14 mouse cellular contexts compared by ENCODE assay signal in genomic region chr2:124403981-124404380, GRCm38 (mm10).
A peak's percentile ranks its signal among the peaks of the same experiment; 100 is the strongest.
DNase-seq lines count a peak whose midpoint lies in the region; ATAC-seq and TF ChIP-seq lines count a peak whose summit lies in the region.
"Had no signal": no experiment of that assay in that cellular context is flagged by ENCODE, and none has a peak within 500 bp of the region (broad histone marks: within the 10 kb centered on the region; RNA-seq: fewer than 3 reads in every experiment).

No protein-coding gene starts in this region.

- no peaks in the 10 kb centered on the region for H3K9me3 ChIP-seq in heart, embryonic 10.5 days
- H3K9me3 ChIP-seq in limb, embryonic 14.5 days (ENCODE audit: control insufficient read depth, low read length), result no peaks in the 10 kb centered on the region
- H3K9me3 ChIP-seq in limb, embryonic 10.5 days (replicated peaks), result no peaks in the 10 kb centered on the region
- no peaks in the 10 kb centered on the region for H3K9me3 ChIP-seq in embryonic facial prominence, embryonic 14.5 days (ENCODE audit: control insufficient read depth, low read length)
- H3K9me3 ChIP-seq in liver, embryonic 11.5 days (ENCODE audit: control insufficient read depth, low read length), result no peaks in the 10 kb centered on the region
- H3K9me3 ChIP-seq: limb, embryonic 12.5 days; midbrain, embryonic 12.5 days; neural tube, embryonic 12.5 days had no signal

- peak overlapping the region; percentile 52; the same call in 1 of the 2 replicates for H3K27ac ChIP-seq in heart, embryonic 10.5 days
- H3K27ac ChIP-seq in limb, embryonic 14.5 days (replicated peaks; ENCODE audit: low read depth, low read length), result no peak overlapping the region
- H3K27ac ChIP-seq in limb, embryonic 10.5 days, result no peak overlapping the region
- no peak overlapping the region for H3K27ac ChIP-seq in embryonic facial prominence, embryonic 14.5 days (replicated peaks; ENCODE audit: low read depth, low read length)
- no peak overlapping the region for H3K27ac ChIP-seq in liver, embryonic 11.5 days (ENCODE audit: low read depth, low read length)
- H3K27ac ChIP-seq: limb, embryonic 12.5 days; midbrain, embryonic 12.5 days; neural tube, embryonic 12.5 days had no signal

- 48% methylated on average over 6 of the region's 6 CpGs for WGBS in heart, embryonic 10.5 days
- 30% methylated on average over 6 of the region's 6 CpGs for WGBS in limb, embryonic 14.5 days
- 73% methylated on average over 6 of the region's 6 CpGs for WGBS in limb, embryonic 10.5 days
- WGBS in embryonic facial prominence, embryonic 14.5 days, result 24% methylated on average over 6 of the region's 6 CpGs
- 73% methylated on average over 6 of the region's 6 CpGs for WGBS in liver, embryonic 11.5 days

- no peak overlapping the region for H3K4me2 ChIP-seq in limb, embryonic 14.5 days (replicated peaks; ENCODE audit: low read depth, low read length, severe bottlenecking)
- no peak overlapping the region for H3K4me2 ChIP-seq in embryonic facial prominence, embryonic 14.5 days (ENCODE audit: low read depth, low read length)
- no peak overlapping the region for H3K4me2 ChIP-seq in liver, embryonic 11.5 days
- H3K4me2 ChIP-seq: limb, embryonic 12.5 days; midbrain, embryonic 12.5 days; neural tube, embryonic 12.5 days had no signal

- peaks cover 18% of the 10 kb centered on the region for H3K4me1 ChIP-seq in heart, embryonic 10.5 days
- peaks cover 4% of the 10 kb centered on the region; the same call in 1 of the 2 replicates for H3K4me1 ChIP-seq in limb, embryonic 14.5 days (ENCODE audit: control insufficient read depth, insufficient read depth, low read length)
- H3K4me1 ChIP-seq in limb, embryonic 10.5 days, result peaks cover 8% of the 10 kb centered on the region
- H3K4me1 ChIP-seq in embryonic facial prominence, embryonic 14.5 days (ENCODE audit: control insufficient read depth, insufficient read depth, low read length), result peaks cover 17% of the 10 kb centered on the region
- H3K4me1 ChIP-seq in liver, embryonic 11.5 days (replicated peaks; ENCODE audit: control insufficient read depth, insufficient read depth, low read length), result no peaks in the 10 kb centered on the region

- no peak overlapping the region for H3K9ac ChIP-seq in limb, embryonic 14.5 days (ENCODE audit: low read depth, low read length, severe bottlenecking)
- no peak overlapping the region for H3K9ac ChIP-seq in embryonic facial prominence, embryonic 14.5 days (ENCODE audit: low read depth, low read length)
- no peak overlapping the region for H3K9ac ChIP-seq in liver, embryonic 11.5 days (ENCODE audit: low read depth, low read length)
- H3K9ac ChIP-seq: limb, embryonic 12.5 days; midbrain, embryonic 12.5 days; neural tube, embryonic 12.5 days had no signal

- TF ChIP-seq POLR2A in limb, embryonic 14.5 days (IDR thresholded peaks at IDR 0.05; ENCODE audit: borderline replicate concordance, extremely low read depth, insufficient read depth, insufficient read length), result no peak

- no peak for DNase-seq in heart, embryonic 10.5 days (ENCODE audit: low spot score)
- DNase-seq in heart, adult 8-10 months (ENCODE audit: low spot score), result no peak
- peak; percentile 28 for DNase-seq in limb, embryonic 14.5 days (ENCODE audit: low spot score)
- no peak for DNase-seq in limb, embryonic 10.5 days (ENCODE audit: low spot score)
- DNase-seq in MN1 (ENCODE audit: low spot score), result peak; percentile 27
- peak; percentile 68 for DNase-seq in embryonic facial prominence, embryonic 14.5 days (ENCODE audit: low spot score)
- no peak for DNase-seq in liver, embryonic 11.5 days (ENCODE audit: low spot score)
- no peak for DNase-seq in right cerebral cortex, adult 18-20 months
- DNase-seq: adrenal gland, adult 2 months; gastrocnemius, postnatal 14 days; lung, adult 2 months had no signal

- H3K36me3 ChIP-seq in heart, embryonic 10.5 days, result no peaks in the 10 kb centered on the region
- H3K36me3 ChIP-seq in limb, embryonic 14.5 days (ENCODE audit: control insufficient read depth, insufficient read depth, low read length), result no peaks in the 10 kb centered on the region
- no peaks in the 10 kb centered on the region for H3K36me3 ChIP-seq in limb, embryonic 10.5 days
- H3K36me3 ChIP-seq in embryonic facial prominence, embryonic 14.5 days (ENCODE audit: control insufficient read depth, insufficient read depth, low read length), result no peaks in the 10 kb centered on the region
- H3K36me3 ChIP-seq in liver, embryonic 11.5 days (ENCODE audit: control insufficient read depth, insufficient read depth, low read length), result no peaks in the 10 kb centered on the region
- H3K36me3 ChIP-seq: limb, embryonic 12.5 days; midbrain, embryonic 12.5 days; neural tube, embryonic 12.5 days had no signal

- H3K27me3 ChIP-seq in heart, embryonic 10.5 days (ENCODE audit: insufficient read depth, poor library complexity, severe bottlenecking), result no peaks in the 10 kb centered on the region
- H3K27me3 ChIP-seq in limb, embryonic 14.5 days (ENCODE audit: control insufficient read depth, insufficient read depth, low read length), result no peaks in the 10 kb centered on the region
- H3K27me3 ChIP-seq in limb, embryonic 10.5 days (ENCODE audit: low read depth, poor library complexity, severe bottlenecking), result no peaks in the 10 kb centered on the region
- no peaks in the 10 kb centered on the region for H3K27me3 ChIP-seq in embryonic facial prominence, embryonic 14.5 days (replicated peaks; ENCODE audit: control insufficient read depth, insufficient read depth, low read length)
- no peaks in the 10 kb centered on the region for H3K27me3 ChIP-seq in liver, embryonic 11.5 days (replicated peaks; ENCODE audit: control insufficient read depth, insufficient read depth, low read length)
- H3K27me3 ChIP-seq: midbrain, embryonic 12.5 days; neural tube, embryonic 12.5 days had no signal

- H3K4me3 ChIP-seq in heart, embryonic 10.5 days, result no peak overlapping the region
- no peak overlapping the region for H3K4me3 ChIP-seq in limb, embryonic 14.5 days (replicated peaks; ENCODE audit: low read length)
- no peak overlapping the region for H3K4me3 ChIP-seq in limb, embryonic 10.5 days
- no peak overlapping the region for H3K4me3 ChIP-seq in embryonic facial prominence, embryonic 14.5 days (ENCODE audit: low read depth, low read length)
- no peak overlapping the region for H3K4me3 ChIP-seq in liver, embryonic 11.5 days (ENCODE audit: low read depth, low read length)
- H3K4me3 ChIP-seq: limb, embryonic 12.5 days; midbrain, embryonic 12.5 days; neural tube, embryonic 12.5 days had no signal

- ATAC-seq in limb, embryonic 14.5 days (ENCODE audit: low FRiP score, low read depth), result no peak
- peak; percentile 50; the same call in 1 of the 2 replicates for ATAC-seq in embryonic facial prominence, embryonic 14.5 days (ENCODE audit: low read depth)
- no peak for ATAC-seq in liver, embryonic 11.5 days (replicated peaks; ENCODE audit: low FRiP score)

Comparison
In these comparisons a context has a peak if more than half of its experiments do, and no peak if none do; other contexts are left out.
1. DNase-seq: peak in limb, embryonic 14.5 days (single experiment), MN1 (single experiment) and embryonic facial prominence, embryonic 14.5 days (single experiment); none in heart, embryonic 10.5 days (single experiment), heart, adult 8-10 months (single experiment), limb, embryonic 10.5 days (single experiment), liver, embryonic 11.5 days (single experiment) and right cerebral cortex, adult 18-20 months (single experiment).